Mouse (Mus musculus) hindbrain, embryonic 16.5 days (tissue): ENCODE results near the gene Prkar2a. TPM values are rescaled to one million over a fixed set of nuclear protein-coding genes. Genes with fewer than 3 reads are reported as not detected.

ENCODE experiments used
- ATAC-seq: fragments of 200-750 bp; cut with Nextera tagmentation; 2 replicates; pipeline ENCODE4 v1.8.0; 2017; ENCODE audit warnings: moderate TSS enrichment, moderate library complexity
- H3K27ac ChIP-seq: fragments of 300-500 bp; sonication (generic); 2 replicates; pipeline ENCODE4 v1.5.1; 2014; ENCODE audit warnings: low read depth, mild to moderate bottlenecking, control low read depth, low read length, moderate library complexity
- H3K27me3 ChIP-seq: fragments of 300-500 bp; sonication (generic); replicated peaks from 2 replicates; pipeline ENCODE4 v1.6.1; 2014; ENCODE audit warnings: low read length; ENCODE audit not compliant: control insufficient read depth, insufficient read depth
- H3K36me3 ChIP-seq: fragments of 300-500 bp; sonication (generic); 2 replicates; pipeline ENCODE4 v1.6.1; 2014; ENCODE audit warnings: mild to moderate bottlenecking, low read length, moderate library complexity, mixed read lengths; ENCODE audit not compliant: control insufficient read depth, insufficient read depth
- H3K4me1 ChIP-seq: fragments of 300-500 bp; sonication (generic); 2 replicates; pipeline ENCODE4 v1.6.1; 2014; ENCODE audit warnings: low read depth, low read length; ENCODE audit not compliant: control insufficient read depth, insufficient read depth
- H3K4me2 ChIP-seq: fragments of 300-500 bp; sonication (generic); 2 replicates; pipeline ENCODE4 v1.6.1; 2014; ENCODE audit warnings: mild to moderate bottlenecking, low read length, control low read depth, moderate library complexity
- H3K4me3 ChIP-seq: fragments of 300-500 bp; sonication (generic); 2 replicates; pipeline ENCODE4 v1.5.1; 2014; ENCODE audit warnings: mild to moderate bottlenecking, low read length, control low read depth, moderate library complexity
- H3K9ac ChIP-seq: fragments of 300-500 bp; sonication (generic); 2 replicates; pipeline ENCODE4 v1.6.1; 2014; ENCODE audit warnings: low read depth, mild to moderate bottlenecking, control low read depth, low read length, moderate library complexity
- H3K9me3 ChIP-seq: fragments of 300-500 bp; sonication (generic); 2 replicates; pipeline ENCODE4 v1.6.1; 2014; ENCODE audit warnings: mild to moderate bottlenecking, low read length, moderate library complexity; ENCODE audit not compliant: control insufficient read depth
- WGBS: fragments of 180-500 bp; shearing (Covaris S2); extraction: QIAGEN DNeasy Blood & Tissue Kit; methylation state at CpG from one replicate; pipeline ENCODE4 v1.1.7; 2014; 5-methylcytosine and 5-hydroxymethylcytosine counted together
- polyA plus RNA-seq: library from polyadenylated mRNA; unstranded; fragments of >200 nt; fragmentation: Nextera tagmentation; extraction: Ambion mirVana; gene quantifications from 2 replicates; pipeline ENCODE4 v1.2.1, GENCODE M21; 2015

Prkar2a gene
- polyA plus RNA-seq, 1 experiment from 2014 or later = 36.8 TPM

DNA sequence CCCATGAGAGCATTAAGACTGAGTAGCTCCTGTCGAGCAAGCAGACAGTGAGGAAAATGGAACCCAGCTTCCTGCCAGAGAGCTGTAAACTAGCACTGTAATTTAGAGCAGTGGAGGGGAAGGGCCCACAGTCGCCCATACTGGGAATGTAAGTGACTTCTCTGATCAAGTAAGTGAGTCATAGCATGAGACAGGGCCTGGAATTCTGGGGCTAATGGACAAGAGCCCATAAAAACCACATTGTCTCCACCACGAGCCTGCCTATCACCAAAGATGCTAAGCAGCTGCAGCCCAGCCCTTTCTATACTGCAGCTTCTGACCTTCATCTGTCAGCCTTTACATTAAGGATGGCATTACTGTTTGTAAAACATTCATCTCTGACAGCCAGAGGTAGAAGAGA is 50.1 kb downstream of the Prkar2a start:
- Histone ChIP-seq H3K36me3 (peaks cover 21% of the 10 kb centered on the region), H3K27me3 (no peaks in the 10 kb centered on the region), H3K4me1 (no peaks in the 10 kb centered on the region), H3K9me3 (no peaks in the 10 kb centered on the region), H3K9ac (no peak overlapping the region), H3K4me2 (no peak overlapping the region), H3K4me3 (no peak overlapping the region), H3K27ac (no peak overlapping the region)
- ATAC-seq = no peak
- WGBS = 49% methylated on average over 3 of the region's 3 CpGs

- H3K27me3 ChIP-seq = no peaks in the 10 kb centered on the region
- H3K9me3 ChIP-seq = no peaks in the 10 kb centered on the region
- H3K4me1 ChIP-seq = no peaks in the 10 kb centered on the region
- H3K27ac ChIP-seq = no peak overlapping the region
- no peak overlapping the region for H3K4me2 ChIP-seq
- H3K4me3 ChIP-seq = no peak overlapping the region
- WGBS = 85% methylated on average over 1 of the region's 1 CpGs
- H3K36me3 ChIP-seq = peaks cover 22% of the 10 kb centered on the region
- no peak overlapping the region for H3K9ac ChIP-seq
- ATAC-seq = no peak
Measured at GRCm38 (mm10) chr9:108740062-108740461, 50.9 kb downstream of the Prkar2a start.

GRCm38 (mm10) chr9:108742048-108742447 is 52.9 kb downstream of the Prkar2a start:
- Histone ChIP-seq H3K36me3 (peaks cover 35% of the 10 kb centered on the region), H3K4me3 (no peak overlapping the region), H3K4me2 (no peak overlapping the region), H3K9me3 (no peaks in the 10 kb centered on the region), H3K27ac (no peak overlapping the region), H3K27me3 (no peaks in the 10 kb centered on the region), H3K4me1 (no peaks in the 10 kb centered on the region), H3K9ac (no peak overlapping the region)
- WGBS = 90% methylated on average over 9 of the region's 9 CpGs
- ATAC-seq = no peak

- no peak overlapping the region for H3K9ac ChIP-seq
- no peaks in the 10 kb centered on the region for H3K9me3 ChIP-seq
- peaks cover 44% of the 10 kb centered on the region for H3K36me3 ChIP-seq
- no peak for ATAC-seq
- H3K27ac ChIP-seq = no peak overlapping the region
- 87% methylated on average over 14 of the region's 14 CpGs for WGBS
- H3K27me3 ChIP-seq = no peaks in the 10 kb centered on the region
- no peak overlapping the region for H3K4me2 ChIP-seq
- no peaks in the 10 kb centered on the region for H3K4me1 ChIP-seq
- H3K4me3 ChIP-seq = no peak overlapping the region
Measured at GRCm38 (mm10) chr9:108746876-108747499, 57.9 kb downstream of the Prkar2a start.

- H3K36me3 ChIP-seq = peaks cover 40% of the 10 kb centered on the region
- 78% methylated on average over 3 of the region's 3 CpGs for WGBS
Measured at GRCm38 (mm10) chr9:108747694-108748093, 58.6 kb downstream of the Prkar2a start.

DNA sequence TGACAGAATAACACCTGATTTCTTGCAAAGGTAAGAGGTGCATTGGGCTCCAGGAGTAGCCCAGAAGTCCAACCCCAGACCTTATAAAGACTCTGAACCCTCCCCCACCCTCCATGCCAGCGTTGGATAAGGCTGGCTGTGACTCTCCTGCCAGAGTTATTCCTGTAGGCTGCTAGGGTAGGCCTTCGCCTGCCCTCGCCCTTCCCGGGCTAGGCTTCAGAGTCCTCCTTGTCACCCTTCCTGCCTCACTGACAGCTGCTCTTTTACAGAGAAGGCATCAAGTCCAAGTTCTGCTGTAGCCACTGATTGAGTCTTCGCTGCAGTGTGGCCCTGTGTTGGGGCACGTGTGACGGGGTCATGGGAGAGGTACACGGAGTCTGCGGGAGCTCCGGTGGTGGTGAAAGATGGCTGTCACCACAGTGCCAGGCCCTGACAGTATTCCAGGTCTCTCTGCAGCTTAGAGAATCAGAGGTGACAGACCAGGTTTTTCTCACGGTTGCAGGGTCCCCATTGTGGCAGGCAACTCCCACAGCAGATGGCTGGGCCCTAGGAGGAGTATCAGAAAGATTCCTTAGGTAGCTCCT is 59.6 kb downstream of the Prkar2a start:
- Histone ChIP-seq H3K36me3 (peaks cover 38% of the 10 kb centered on the region), H3K4me1 (no peaks in the 10 kb centered on the region), H3K9ac (no peak overlapping the region), H3K4me3 (no peak overlapping the region), H3K27me3 (no peaks in the 10 kb centered on the region), H3K4me2 (no peak overlapping the region), H3K9me3 (no peaks in the 10 kb centered on the region), H3K27ac (no peak overlapping the region)
- 68% methylated on average over 11 of the region's 11 CpGs for WGBS
- ATAC-seq = no peak; the same call in 1 of the 2 replicates

More at GRCm38 (mm10) chr9:108747694-108748093, 58.6 kb downstream of the Prkar2a start:
- Histone ChIP-seq H3K4me2 (no peak overlapping the region), H3K27me3 (no peaks in the 10 kb centered on the region), H3K9ac (no peak overlapping the region), H3K9me3 (no peaks in the 10 kb centered on the region), H3K4me1 (no peaks in the 10 kb centered on the region), H3K27ac (no peak overlapping the region), H3K4me3 (no peak overlapping the region)
- no peak for ATAC-seq

DNA sequence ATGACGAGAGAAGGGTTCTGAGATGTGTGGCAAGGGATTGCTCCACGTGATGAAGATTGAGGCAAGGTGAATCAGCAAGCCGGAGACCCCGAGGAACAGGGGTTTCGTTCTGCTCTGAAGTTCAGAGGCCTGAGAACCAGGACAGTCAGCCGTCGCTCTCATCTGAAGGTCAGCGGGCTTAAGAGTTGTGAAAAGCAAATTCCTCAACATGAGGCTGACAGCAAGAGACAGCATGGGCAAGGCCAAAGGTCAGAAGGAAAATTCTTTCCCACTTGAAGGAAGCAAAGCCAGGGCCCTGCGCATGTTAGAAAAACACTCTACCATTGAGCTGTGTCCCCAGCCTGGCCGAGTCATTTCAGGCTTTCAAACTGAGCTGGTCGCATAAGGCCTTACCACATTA is 61.5 kb downstream of the Prkar2a start:
- no peaks in the 10 kb centered on the region for H3K9me3 ChIP-seq
- no peaks in the 10 kb centered on the region for H3K4me1 ChIP-seq
- WGBS = 84% methylated on average over 11 of the region's 11 CpGs
- H3K4me3 ChIP-seq = no peak overlapping the region
- no peaks in the 10 kb centered on the region for H3K27me3 ChIP-seq
- no peak overlapping the region for H3K27ac ChIP-seq
- no peak overlapping the region for H3K4me2 ChIP-seq
- peaks cover 26% of the 10 kb centered on the region for H3K36me3 ChIP-seq
- no peak for ATAC-seq
- no peak overlapping the region for H3K9ac ChIP-seq

DNA sequence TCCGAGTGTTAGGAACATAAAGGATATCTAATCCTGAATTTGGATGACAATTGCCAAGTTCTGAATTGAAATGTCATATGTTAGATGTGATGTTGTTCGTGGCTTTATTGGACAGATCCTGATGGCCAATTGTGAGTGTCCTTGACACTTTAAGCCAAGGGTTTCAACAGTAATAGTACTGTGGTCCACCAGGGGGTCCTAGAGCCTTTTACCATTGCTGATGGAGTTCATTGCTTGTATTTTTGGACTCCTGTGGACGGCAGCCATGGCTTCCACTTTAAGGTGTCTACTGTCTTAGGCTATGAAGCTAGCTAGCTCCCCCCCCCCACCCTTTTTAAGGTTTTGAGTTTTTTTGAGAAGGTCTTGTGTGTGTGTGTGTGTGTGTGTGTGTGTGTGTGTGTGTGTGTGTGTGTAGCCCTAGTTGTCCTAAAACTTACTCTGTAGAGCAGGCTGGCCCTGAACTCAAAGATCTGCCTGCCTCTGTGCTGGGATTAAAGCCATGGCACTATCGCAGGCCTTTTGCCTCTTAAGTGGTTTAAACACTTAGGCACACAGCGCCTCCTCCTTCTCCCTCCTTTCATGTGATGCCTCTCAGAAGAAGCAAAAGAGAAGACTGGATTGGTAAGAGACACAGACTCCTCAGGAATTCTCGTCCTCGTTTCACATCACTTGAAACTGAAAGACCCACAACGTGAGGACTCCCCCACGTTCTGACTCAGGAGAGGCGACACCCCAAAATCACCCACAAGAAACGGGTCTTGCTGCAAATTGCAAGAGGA is 63.2 kb downstream of the Prkar2a start:
- 91% methylated on average over 10 of the region's 11 CpGs for WGBS
- no peaks in the 10 kb centered on the region for H3K4me1 ChIP-seq
- no peak overlapping the region for H3K4me3 ChIP-seq
- peaks cover 12% of the 10 kb centered on the region for H3K36me3 ChIP-seq
- ATAC-seq = no peak
- no peak overlapping the region for H3K4me2 ChIP-seq
- H3K9ac ChIP-seq = no peak overlapping the region
- no peaks in the 10 kb centered on the region for H3K9me3 ChIP-seq
- H3K27ac ChIP-seq = no peak overlapping the region
- no peaks in the 10 kb centered on the region for H3K27me3 ChIP-seq

- WGBS = 60% methylated on average over 9 of the region's 9 CpGs
- H3K27ac ChIP-seq = no peak overlapping the region
- no peaks in the 10 kb centered on the region for H3K27me3 ChIP-seq
- H3K4me3 ChIP-seq = no peak overlapping the region
- H3K36me3 ChIP-seq = peaks cover 4% of the 10 kb centered on the region; the same call in 1 of the 2 replicates
- H3K9me3 ChIP-seq = no peaks in the 10 kb centered on the region
- H3K9ac ChIP-seq = no peak overlapping the region
- H3K4me1 ChIP-seq = no peaks in the 10 kb centered on the region
- no peak for ATAC-seq
- H3K4me2 ChIP-seq = no peak overlapping the region
Measured at GRCm38 (mm10) chr9:108753326-108753725, 64.2 kb downstream of the Prkar2a start.
